In genomic region chr6:8474820-8475219, GRCm38 (mm10) we compare ENCODE assay signal across 31 mouse cellular contexts. TPM values are rescaled to one million over a fixed set of nuclear protein-coding genes. Genes with fewer than 3 reads are reported as not detected.
A peak's percentile ranks its signal among the peaks of the same experiment; 100 is the strongest.
DNase-seq lines count a peak whose midpoint lies in the region; ATAC-seq lines count a peak whose summit lies in the region.
"Had no signal": no experiment of that assay in that cellular context is flagged by ENCODE, and none has a peak within 500 bp of the region (broad histone marks: within the 10 kb centered on the region; RNA-seq: fewer than 3 reads in every experiment).

No protein-coding gene starts in this region.

- peak; percentile 17 to 25 for DNase-seq in heart, adult 18-20 months
- no peak for DNase-seq in heart, adult 8-10 months (ENCODE audit: low spot score)
- no peak for DNase-seq in kidney, adult 18-20 months
- no peak for DNase-seq in limb, embryonic 10.5 days (ENCODE audit: low spot score)
- no peak for DNase-seq in adrenal gland, adult 2 months
- DNase-seq: adrenal gland, postnatal 14 days; cerebellum, adult 11 months; cerebellum, adult 9-10 months; embryo, embryonic 11 days; gastrocnemius, adult 2 months; gastrocnemius, postnatal 36 days; layer of hippocampus, postnatal 36 days; left cerebral cortex, postnatal 4 days; lung, postnatal 36 days; right cerebral cortex, postnatal 25 days; thymus, adult 2 months; thymus, postnatal 36 days had no signal

- no peak overlapping the region for H3K27ac ChIP-seq in kidney, embryonic 14.5 days (ENCODE audit: low read depth, low read length)
- no peak overlapping the region for H3K27ac ChIP-seq in limb, embryonic 12.5 days
- H3K27ac ChIP-seq in limb, embryonic 10.5 days = no peak overlapping the region
- no peak overlapping the region for H3K27ac ChIP-seq in limb, embryonic 13.5 days
- H3K27ac ChIP-seq: embryonic facial prominence, embryonic 13.5 days; gastrocnemius, adult 2 months; hindbrain, embryonic 12.5 days; hindbrain, postnatal 0 days had no signal

- H3K4me3 ChIP-seq in kidney, embryonic 14.5 days (ENCODE audit: low read length) = no peak overlapping the region
- H3K4me3 ChIP-seq in limb, embryonic 12.5 days (replicated peaks) = no peak overlapping the region
- no peak overlapping the region for H3K4me3 ChIP-seq in limb, embryonic 10.5 days
- no peak overlapping the region for H3K4me3 ChIP-seq in limb, embryonic 13.5 days
- H3K4me3 ChIP-seq: embryonic facial prominence, embryonic 13.5 days; erythroblast, embryonic 14.5 days; gastrocnemius, adult 2 months; heart, embryonic 12.5 days; hindbrain, embryonic 12.5 days had no signal

- no peaks in the 10 kb centered on the region for H3K27me3 ChIP-seq in kidney, embryonic 14.5 days (ENCODE audit: control insufficient read depth, insufficient read depth, low read length)
- H3K27me3 ChIP-seq in limb, embryonic 12.5 days = no peaks in the 10 kb centered on the region
- no peaks in the 10 kb centered on the region for H3K27me3 ChIP-seq in limb, embryonic 10.5 days (ENCODE audit: low read depth, poor library complexity, severe bottlenecking)
- no peaks in the 10 kb centered on the region for H3K27me3 ChIP-seq in limb, embryonic 13.5 days
- H3K27me3 ChIP-seq: embryonic facial prominence, embryonic 13.5 days; heart, embryonic 12.5 days; hindbrain, embryonic 12.5 days; Patski had no signal

- no peaks in the 10 kb centered on the region for H3K36me3 ChIP-seq in kidney, embryonic 14.5 days (ENCODE audit: control insufficient read depth, insufficient read depth, low read length)
- H3K36me3 ChIP-seq in limb, embryonic 12.5 days = no peaks in the 10 kb centered on the region
- no peaks in the 10 kb centered on the region for H3K36me3 ChIP-seq in limb, embryonic 10.5 days
- H3K36me3 ChIP-seq in limb, embryonic 13.5 days = no peaks in the 10 kb centered on the region
- H3K36me3 ChIP-seq: embryonic facial prominence, embryonic 13.5 days; heart, embryonic 12.5 days; hindbrain, embryonic 12.5 days had no signal

- ATAC-seq in kidney, embryonic 14.5 days (ENCODE audit: low FRiP score, low TSS enrichment) = 0 out of 2 replicates have a peak, but pooled peaks have one; percentile 43
- ATAC-seq in limb, embryonic 12.5 days (ENCODE audit: insufficient number of reproducible peaks, insufficient read depth, low FRiP score, low TSS enrichment, low read depth) = peak; percentile 56; the same call in 1 of the 2 replicates
- ATAC-seq in limb, embryonic 13.5 days (ENCODE audit: low FRiP score, low read depth) = peak; percentile 59; the same call in 1 of the 2 replicates
- ATAC-seq: forebrain, embryonic 16.5 days; hindbrain, postnatal 0 days; intestine, embryonic 16.5 days; midbrain, embryonic 16.5 days; Patski had no signal

- H3K9ac ChIP-seq in kidney, embryonic 14.5 days (ENCODE audit: low read depth, low read length) = no peak overlapping the region
- H3K9ac ChIP-seq in limb, embryonic 12.5 days (replicated peaks) = no peak overlapping the region
- H3K9ac ChIP-seq in limb, embryonic 13.5 days = no peak overlapping the region
- H3K9ac ChIP-seq: embryonic facial prominence, embryonic 13.5 days; heart, embryonic 12.5 days; hindbrain, embryonic 12.5 days had no signal

- H3K4me2 ChIP-seq in kidney, embryonic 14.5 days (replicated peaks; ENCODE audit: low read depth, low read length) = no peak overlapping the region
- no peak overlapping the region for H3K4me2 ChIP-seq in limb, embryonic 12.5 days
- no peak overlapping the region for H3K4me2 ChIP-seq in limb, embryonic 13.5 days (replicated peaks)
- H3K4me2 ChIP-seq: embryonic facial prominence, embryonic 13.5 days; heart, embryonic 12.5 days; hindbrain, embryonic 12.5 days; liver, embryonic 11.5 days; midbrain, embryonic 11.5 days had no signal

- WGBS in kidney, embryonic 14.5 days = 71% methylated on average over 4 of the region's 4 CpGs
- 85% methylated on average over 4 of the region's 4 CpGs for WGBS in limb, embryonic 12.5 days
- 92% methylated on average over 4 of the region's 4 CpGs for WGBS in limb, embryonic 10.5 days
- WGBS in limb, embryonic 13.5 days = 75% methylated on average over 4 of the region's 4 CpGs

- no peaks in the 10 kb centered on the region for H3K9me3 ChIP-seq in kidney, embryonic 14.5 days (ENCODE audit: control insufficient read depth, low read length)
- H3K9me3 ChIP-seq in limb, embryonic 12.5 days = no peaks in the 10 kb centered on the region
- H3K9me3 ChIP-seq in limb, embryonic 10.5 days (replicated peaks) = no peaks in the 10 kb centered on the region
- H3K9me3 ChIP-seq in limb, embryonic 13.5 days = no peaks in the 10 kb centered on the region
- H3K9me3 ChIP-seq: embryonic facial prominence, embryonic 13.5 days; heart, embryonic 12.5 days; hindbrain, embryonic 12.5 days had no signal

- H3K4me1 ChIP-seq in kidney, embryonic 14.5 days (ENCODE audit: control insufficient read depth, insufficient read depth, low read length) = no peaks in the 10 kb centered on the region
- peaks cover 6% of the 10 kb centered on the region; the same call in 1 of the 2 replicates for H3K4me1 ChIP-seq in limb, embryonic 12.5 days (replicated peaks)
- H3K4me1 ChIP-seq in limb, embryonic 10.5 days = no peaks in the 10 kb centered on the region
- no peaks in the 10 kb centered on the region for H3K4me1 ChIP-seq in limb, embryonic 13.5 days
- H3K4me1 ChIP-seq: embryonic facial prominence, embryonic 13.5 days; hindbrain, embryonic 12.5 days had no signal

RNA-seq across cellular contexts. Expression of gene Glcci1, which starts 34.6 kb away (rescaled TPM):
- 10 to 100 TPM in 1 of 2 experiments, 1 to 10 TPM in 1; 8.4 to 10.1 TPM for total RNA-seq in heart, adult 18-20 months (2021)
- total RNA-seq in heart, adult 8-10 months (2022) = 1 to 10 TPM; 7.1 to 8.2 (median 7.7) TPM
- polyA plus RNA-seq in kidney, embryonic 14.5 days (2014; fragmentation: Nextera tagmentation; extraction: Ambion mirVana) = 16.1 and 17.6 TPM in 2 replicates
- polyA plus RNA-seq in limb, embryonic 12.5 days (2016; fragmentation: Nextera tagmentation; extraction: Ambion mirVana) = 26.3 and 28.2 TPM in 2 replicates
- polyA plus RNA-seq in limb, embryonic 10.5 days (2016; fragmentation: Nextera tagmentation; extraction: Ambion mirVana) = 11.0 and 16.3 TPM in 2 replicates
- 16.1 and 16.6 TPM in 2 replicates for polyA plus RNA-seq in limb, embryonic 13.5 days (2015; fragmentation: Nextera tagmentation; extraction: Ambion mirVana)
- 10 to 100 TPM; 32.3 to 32.5 TPM for total RNA-seq in adrenal gland, adult 2 months (2021)
- 4.0 and 4.4 TPM in 2 replicates for polyA plus RNA-seq in adrenal gland, adult 2 months (2012; rRNA removed)

Comparison
In these comparisons a context has a peak if more than half of its experiments do, and no peak if none do; other contexts are left out.
1. DNase-seq: peak in heart, adult 18-20 months (2 of 2); none in heart, adult 8-10 months (single experiment), kidney, adult 18-20 months (single experiment), limb, embryonic 10.5 days (single experiment) and adrenal gland, adult 2 months (single experiment).
2. Peak in every context shown above with its lines, with median percentiles within 50 percentile points of each other: ATAC-seq.